Comparison of ENCODE assay signal across 18 mouse cellular contexts in genomic region chr1:191414432-191414831, GRCm38 (mm10). TPM values are rescaled to one million over a fixed set of nuclear protein-coding genes. Genes with fewer than 3 reads are reported as not detected.
A peak's percentile ranks its signal among the peaks of the same experiment; 100 is the strongest.
DNase-seq lines count a peak whose midpoint lies in the region; ATAC-seq lines count a peak whose summit lies in the region.
"Had no signal": no experiment of that assay in that cellular context is flagged by ENCODE, and none has a peak within 500 bp of the region (broad histone marks: within the 10 kb centered on the region; RNA-seq: fewer than 3 reads in every experiment).

No protein-coding gene starts in this region.

- ATAC-seq in intestine, embryonic 14.5 days (replicated peaks; ENCODE audit: low FRiP score, low TSS enrichment, low read depth): no peak
- ATAC-seq in intestine, embryonic 15.5 days: no peak
- peak; percentile 70 for ATAC-seq in frontal cortex, adult (ENCODE audit: low TSS enrichment)
- ATAC-seq: forebrain, embryonic 16.5 days; hindbrain, postnatal 0 days; lung, postnatal 0 days had no signal

- 67% methylated on average over 6 of the region's 6 CpGs for WGBS in intestine, embryonic 14.5 days
- WGBS in intestine, embryonic 15.5 days: 69% methylated on average over 6 of the region's 6 CpGs

- no peak overlapping the region for H3K4me3 ChIP-seq in intestine, embryonic 14.5 days (ENCODE audit: low read depth, low read length)
- no peak overlapping the region for H3K4me3 ChIP-seq in intestine, embryonic 15.5 days (replicated peaks)
- H3K4me3 ChIP-seq: embryonic facial prominence, embryonic 15.5 days; limb, embryonic 13.5 days; midbrain, embryonic 10.5 days; myocyte had no signal

- H3K27me3 ChIP-seq in intestine, embryonic 14.5 days (replicated peaks; ENCODE audit: control insufficient read depth, insufficient read depth, low read length): no peaks in the 10 kb centered on the region
- H3K27me3 ChIP-seq in intestine, embryonic 15.5 days (replicated peaks): no peaks in the 10 kb centered on the region

- no peak overlapping the region for H3K9ac ChIP-seq in intestine, embryonic 14.5 days (ENCODE audit: low read length)
- H3K9ac ChIP-seq in intestine, embryonic 15.5 days: no peak overlapping the region
- H3K9ac ChIP-seq: embryonic facial prominence, embryonic 15.5 days; limb, embryonic 13.5 days had no signal

- no peak overlapping the region for H3K4me2 ChIP-seq in intestine, embryonic 14.5 days (ENCODE audit: low read length)
- no peak overlapping the region for H3K4me2 ChIP-seq in intestine, embryonic 15.5 days (replicated peaks)
- H3K4me2 ChIP-seq: embryonic facial prominence, embryonic 15.5 days; limb, embryonic 13.5 days had no signal

- intact Hi-C loops in left cerebral cortex, postnatal 36 days (cut with DNase I): no loop called here

- no peak overlapping the region for H3K27ac ChIP-seq in intestine, embryonic 14.5 days (ENCODE audit: low read depth)
- no peak overlapping the region for H3K27ac ChIP-seq in intestine, embryonic 15.5 days
- H3K27ac ChIP-seq: embryonic facial prominence, embryonic 15.5 days; hindbrain, postnatal 0 days; limb, embryonic 13.5 days; midbrain, embryonic 10.5 days had no signal

- peak; percentile 38 for DNase-seq in intestine, embryonic 14.5 days (ENCODE audit: low spot score)
- peak; percentile 26 for DNase-seq in CD4-positive helper T cell, adult 2 months (ENCODE audit: low read depth, low spot score)
- peak; percentile 59 to 61 for DNase-seq in left cerebral cortex, postnatal 36 days (ENCODE audit: low spot score in 2 of 2)
- no peak for DNase-seq in kidney, adult 8-10 months
- DNase-seq in testis, postnatal 10 days (ENCODE audit: low spot score): no peak
- no peak for DNase-seq in testis, postnatal 14 days (ENCODE audit: low spot score)
- DNase-seq: B cell, adult 2 months; cerebellum, postnatal 36 days; kidney, postnatal 4 days had no signal

- no peaks in the 10 kb centered on the region for H3K9me3 ChIP-seq in intestine, embryonic 14.5 days (ENCODE audit: control insufficient read depth, low read length)
- no peaks in the 10 kb centered on the region for H3K9me3 ChIP-seq in intestine, embryonic 15.5 days
- H3K9me3 ChIP-seq: embryonic facial prominence, embryonic 15.5 days; limb, embryonic 13.5 days; midbrain, embryonic 10.5 days had no signal

- H3K4me1 ChIP-seq in intestine, embryonic 14.5 days (replicated peaks; ENCODE audit: control insufficient read depth, insufficient read depth, low read length): peaks cover 6% of the 10 kb centered on the region
- no peaks in the 10 kb centered on the region for H3K4me1 ChIP-seq in intestine, embryonic 15.5 days (replicated peaks)

- no peaks in the 10 kb centered on the region for H3K36me3 ChIP-seq in intestine, embryonic 14.5 days (ENCODE audit: control insufficient read depth, insufficient read depth, low read length)
- no peaks in the 10 kb centered on the region for H3K36me3 ChIP-seq in intestine, embryonic 15.5 days
- H3K36me3 ChIP-seq: embryonic facial prominence, embryonic 15.5 days; limb, embryonic 13.5 days; midbrain, embryonic 10.5 days had no signal

RNA-seq across cellular contexts. Expression of gene Ppp2r5a, which starts 11.4 kb away (rescaled TPM):
- polyA plus RNA-seq in intestine, embryonic 14.5 days (2014; fragmentation: Nextera tagmentation; extraction: Ambion mirVana): 25.2 and 27.1 TPM in 2 replicates
- 23.7 and 27.0 TPM in 2 replicates for polyA plus RNA-seq in intestine, embryonic 15.5 days (2015; fragmentation: Nextera tagmentation; extraction: Ambion mirVana)
- total RNA-seq in left cerebral cortex, postnatal 36 days (2021): 10 to 100 TPM; 89.0 to 95.7 TPM

Comparison
In these comparisons a context has a peak if more than half of its experiments do, and no peak if none do; other contexts are left out.
1. DNase-seq: peak in intestine, embryonic 14.5 days (single experiment), CD4-positive helper T cell, adult 2 months (single experiment) and left cerebral cortex, postnatal 36 days (2 of 2); none in kidney, adult 8-10 months (0 of 2), testis, postnatal 10 days (single experiment) and testis, postnatal 14 days (single experiment).